Comparison of ENCODE assay signal across 8 mouse cellular contexts in the genomic region with DNA sequence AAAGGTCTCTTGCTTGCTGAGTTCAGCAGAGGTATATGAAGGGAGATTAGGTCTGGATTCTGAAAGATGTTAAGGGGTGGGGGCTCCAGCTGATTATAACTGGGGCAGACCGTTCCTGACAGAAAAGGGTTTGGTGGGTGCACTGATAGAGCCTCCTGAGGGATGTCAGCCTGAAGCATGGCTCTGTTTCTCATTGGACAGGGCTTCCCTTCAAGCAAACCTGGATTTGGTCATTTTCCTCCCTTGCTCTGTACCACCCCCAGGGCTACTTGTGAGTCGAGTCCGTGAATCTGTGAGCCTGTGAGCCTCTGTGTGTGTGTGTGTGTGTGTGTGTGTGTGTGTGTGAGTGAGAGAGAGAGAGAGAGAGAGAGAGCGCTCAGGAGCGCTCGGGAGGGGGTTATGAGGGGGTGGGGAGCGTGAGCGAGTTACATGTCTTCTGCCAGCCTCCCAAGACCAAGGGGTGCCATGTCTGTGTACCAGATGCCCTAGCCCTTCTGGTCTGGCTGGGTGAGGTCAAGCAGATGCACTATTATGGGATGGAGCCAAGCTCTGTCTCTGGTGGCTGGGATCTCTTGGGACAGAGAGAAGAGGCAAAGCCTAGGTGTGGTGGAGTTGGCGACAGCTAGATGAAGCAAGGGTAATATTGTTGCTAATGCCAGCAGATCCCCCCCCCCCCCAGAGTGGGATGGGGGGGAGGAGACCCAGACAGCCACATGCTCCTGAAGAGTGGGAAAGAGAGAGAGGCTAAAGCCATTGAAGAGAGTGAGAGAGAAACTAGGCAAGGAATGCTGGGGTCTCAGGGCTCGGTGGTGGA. TPM values are rescaled to one million over a fixed set of nuclear protein-coding genes. Genes with fewer than 3 reads are reported as not detected.
DNase-seq lines count a peak whose midpoint lies in the region; ATAC-seq and TF ChIP-seq lines count a peak whose summit lies in the region.

No protein-coding gene starts in this region.

- peak overlapping the region; percentile 100 for H3K9ac ChIP-seq in hindbrain, embryonic 12.5 days
- H3K9ac ChIP-seq in neural tube, embryonic 13.5 days, result peak overlapping the region; percentile 100

- no peaks in the 10 kb centered on the region for H3K9me3 ChIP-seq in hindbrain, embryonic 12.5 days (replicated peaks)
- H3K9me3 ChIP-seq in neural tube, embryonic 13.5 days, result no peaks in the 10 kb centered on the region

- 20% methylated on average over 10 of the region's 10 CpGs for WGBS in hindbrain, embryonic 12.5 days
- WGBS in neural tube, embryonic 13.5 days, result 27% methylated on average over 9 of the region's 10 CpGs

- peak overlapping the region; percentile 97; the same call in 1 of the 2 replicates for H3K4me3 ChIP-seq in layer of hippocampus, adult 2 months
- peak overlapping the region; percentile 99; the same call in 1 of the 2 replicates for H3K4me3 ChIP-seq in hindbrain, embryonic 12.5 days
- H3K4me3 ChIP-seq in neural tube, embryonic 13.5 days, result peak overlapping the region; percentile 98

- peak overlapping the region; percentile 99 for H3K4me2 ChIP-seq in hindbrain, embryonic 12.5 days (replicated peaks)
- H3K4me2 ChIP-seq in neural tube, embryonic 13.5 days, result peak overlapping the region; percentile 99

- peaks cover 10% of the 10 kb centered on the region for H3K27me3 ChIP-seq in hindbrain, embryonic 12.5 days
- H3K27me3 ChIP-seq in neural tube, embryonic 13.5 days, result peaks cover 9% of the 10 kb centered on the region

- no peak for DNase-seq in layer of hippocampus, adult 2 months (ENCODE audit: low spot score in 2 of 2)
- no peak for DNase-seq in layer of hippocampus, postnatal 36 days
- DNase-seq in embryo, embryonic 10.5 days (ENCODE audit: low spot score), result peak; percentile 52
- DNase-seq in yolk sac, embryonic 10.5 days (ENCODE audit: low spot score), result no peak
- DNase-seq in adrenal gland, postnatal 36 days, result no peak
- no peak for DNase-seq in adrenal gland, postnatal 10 days

- no peak for ATAC-seq in hindbrain, embryonic 12.5 days (ENCODE audit: low FRiP score)
- no peak for ATAC-seq in neural tube, embryonic 13.5 days (ENCODE audit: low read depth)

- peak overlapping the region; percentile 99; the same call in 1 of the 2 replicates for H3K27ac ChIP-seq in layer of hippocampus, adult 2 months
- peak overlapping the region; percentile 97 for H3K27ac ChIP-seq in hindbrain, embryonic 12.5 days
- H3K27ac ChIP-seq in neural tube, embryonic 13.5 days (replicated peaks), result peak overlapping the region; percentile 38; the same call in 1 of the 2 replicates

- H3K4me1 ChIP-seq in hindbrain, embryonic 12.5 days, result peaks cover 77% of the 10 kb centered on the region
- H3K4me1 ChIP-seq in neural tube, embryonic 13.5 days (replicated peaks), result peaks cover 76% of the 10 kb centered on the region

- H3K36me3 ChIP-seq in hindbrain, embryonic 12.5 days, result no peaks in the 10 kb centered on the region
- 0 out of 2 replicates have a peak, but pooled peaks cover 2% of the 10 kb centered on the region for H3K36me3 ChIP-seq in neural tube, embryonic 13.5 days

- no peak for TF ChIP-seq CTCF in layer of hippocampus, adult 2 months (conservative IDR thresholded peaks at IDR 0.05)

RNA-seq across cellular contexts. Expression of a gene that starts 4.0 kb away (rescaled TPM):
- total RNA-seq in layer of hippocampus, adult 2 months (2021), result 100 to 1,000 TPM; 108 to 113 TPM
- total RNA-seq in layer of hippocampus, postnatal 36 days (2021), result 100 to 1,000 TPM; 111 to 113 TPM
- 12.8 and 15.3 TPM in 2 replicates for polyA plus RNA-seq in hindbrain, embryonic 12.5 days (2016; fragmentation: Nextera tagmentation; extraction: Ambion mirVana)
- 9.4 and 9.9 TPM in 2 replicates for polyA plus RNA-seq in neural tube, embryonic 13.5 days (2015; fragmentation: Nextera tagmentation; extraction: Ambion mirVana)
- total RNA-seq in adrenal gland, postnatal 36 days (2021), result 10 to 100 TPM; 63.7 to 74.1 TPM
- 10 to 100 TPM; 50.8 to 74.3 TPM for total RNA-seq in adrenal gland, postnatal 10 days (2021)

RNA-seq across cellular contexts. Expression of a gene that starts 41.2 kb away (rescaled TPM):
- under 1 TPM in 1 of 2 experiments, not detected in 1; 0.12 TPM for total RNA-seq in layer of hippocampus, adult 2 months (2021)
- total RNA-seq in layer of hippocampus, postnatal 36 days (2021), result under 1 TPM in 1 of 2 experiments, not detected in 1; 0.66 TPM
- 0.08 TPM in 1 of 2 replicates, not detected in the other for polyA plus RNA-seq in hindbrain, embryonic 12.5 days (2016; fragmentation: Nextera tagmentation; extraction: Ambion mirVana)
- not detected in 2 replicates for polyA plus RNA-seq in neural tube, embryonic 13.5 days (2015; fragmentation: Nextera tagmentation; extraction: Ambion mirVana)
- under 1 TPM; 0.30 to 0.40 TPM for total RNA-seq in adrenal gland, postnatal 36 days (2021)
- total RNA-seq in adrenal gland, postnatal 10 days (2021), result 1 to 10 TPM; 1.3 to 1.6 TPM

Comparison
In these comparisons a context has a peak if more than half of its experiments do, and no peak if none do; other contexts are left out.
1. H3K27ac ChIP-seq: peak in every context shown above with its lines; median percentile 99 in layer of hippocampus, adult 2 months; 97 in hindbrain, embryonic 12.5 days; 38 in neural tube, embryonic 13.5 days.